Mouse (Mus musculus) embryo, embryonic 9.5 days (tissue): Measurements from ENCODE around the gene Socs3.

Experiments
- DNase-seq: peaks from one replicate; pipeline ENCODE4 v3.0.0-alpha.2; 2017; ENCODE audit errors: extremely low spot score

Gene Socs3

DNA sequence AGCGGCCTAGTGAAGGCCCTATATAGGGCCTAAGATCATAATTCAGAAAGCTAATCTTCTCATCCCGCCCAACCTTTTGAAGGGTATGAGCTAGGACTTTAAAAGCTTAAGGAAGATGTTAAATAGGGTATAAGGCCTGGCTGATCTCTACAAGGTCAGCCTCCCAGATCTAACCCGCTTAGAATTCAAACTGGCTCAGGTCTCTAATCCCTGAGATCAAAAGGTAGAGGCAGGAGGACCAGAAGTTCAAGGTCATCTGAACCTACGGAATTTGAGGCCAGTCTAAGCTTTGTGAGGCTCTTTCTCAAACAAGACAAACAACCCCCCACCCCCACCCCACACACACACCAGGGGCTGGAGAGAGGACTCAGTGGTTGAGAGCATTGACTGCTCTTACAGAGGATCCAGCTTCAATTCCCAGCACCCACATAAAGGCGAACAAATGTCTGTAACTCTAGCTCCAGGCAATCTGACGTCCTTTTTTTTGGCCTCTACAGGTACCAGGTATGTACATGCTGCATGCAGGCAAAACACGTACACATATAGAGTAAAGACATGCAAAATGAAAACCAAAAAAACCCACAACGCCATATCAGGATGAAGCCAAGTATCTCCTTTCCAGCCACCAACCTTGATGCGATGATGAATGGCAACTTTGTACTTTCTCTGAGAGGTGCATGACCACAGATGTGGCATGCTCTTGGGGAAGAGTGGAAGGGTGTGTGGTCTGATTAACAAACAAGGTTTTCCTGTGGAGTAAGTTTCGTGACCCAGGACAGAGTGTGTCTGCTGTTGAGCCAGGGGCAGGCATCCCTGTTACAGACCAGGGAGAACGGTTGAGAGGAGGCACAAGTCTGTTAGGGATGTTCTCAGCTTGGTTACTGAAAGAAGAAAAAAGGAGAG is 3.1 kb upstream of the Socs3 start:
- DNase-seq, result no peak

DNA sequence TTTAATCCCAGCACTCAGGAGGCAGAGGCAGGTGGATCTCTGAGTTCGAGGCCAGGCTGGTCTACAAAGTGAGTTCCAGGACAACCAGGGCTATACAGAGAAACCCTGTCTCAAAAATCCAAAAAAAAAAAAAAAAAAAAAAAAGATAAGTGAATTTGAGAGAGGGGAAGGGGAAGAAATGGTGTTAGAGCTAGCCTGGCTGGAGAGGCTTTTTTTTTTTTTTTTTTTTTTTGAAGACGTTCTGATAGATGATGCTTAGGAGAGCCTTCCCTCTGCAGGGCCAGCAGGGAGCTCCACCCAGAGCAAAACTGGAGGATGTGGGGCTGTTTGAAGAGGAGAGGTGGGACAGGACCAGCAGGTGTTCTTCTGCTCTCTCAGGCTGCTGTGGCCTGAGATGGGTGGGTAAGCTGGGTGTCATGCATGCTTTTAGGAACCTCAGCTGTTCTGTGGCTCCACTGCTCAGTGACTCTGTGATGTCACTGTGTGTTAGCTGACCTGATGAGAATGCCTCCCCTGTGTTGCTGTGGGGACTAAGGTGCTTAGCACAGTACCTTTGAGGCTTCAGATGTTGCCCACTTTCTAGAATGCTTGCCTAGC is 1.9 kb upstream of the Socs3 start:
- DNase-seq, result no peak

DNA sequence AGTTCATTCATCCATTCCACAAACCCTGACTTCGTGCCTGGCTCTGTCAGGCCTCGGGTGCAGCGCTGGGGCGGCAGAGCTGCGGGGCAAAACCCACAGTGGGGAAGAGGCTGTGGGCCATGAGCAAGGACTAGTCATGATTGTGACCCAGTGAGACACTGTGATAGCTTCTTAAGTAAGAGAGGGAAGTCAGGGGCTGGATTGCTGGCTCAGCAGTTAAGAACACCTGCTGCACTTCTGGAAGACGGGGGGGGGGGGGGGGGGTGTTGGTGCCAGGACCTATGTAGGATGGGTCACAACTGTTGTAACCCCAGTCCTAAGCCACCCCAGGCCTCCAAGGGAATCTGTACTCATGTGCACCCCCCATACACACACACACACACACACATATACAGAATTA is 1.3 kb upstream of the Socs3 start:
- DNase-seq, result no peak

DNA sequence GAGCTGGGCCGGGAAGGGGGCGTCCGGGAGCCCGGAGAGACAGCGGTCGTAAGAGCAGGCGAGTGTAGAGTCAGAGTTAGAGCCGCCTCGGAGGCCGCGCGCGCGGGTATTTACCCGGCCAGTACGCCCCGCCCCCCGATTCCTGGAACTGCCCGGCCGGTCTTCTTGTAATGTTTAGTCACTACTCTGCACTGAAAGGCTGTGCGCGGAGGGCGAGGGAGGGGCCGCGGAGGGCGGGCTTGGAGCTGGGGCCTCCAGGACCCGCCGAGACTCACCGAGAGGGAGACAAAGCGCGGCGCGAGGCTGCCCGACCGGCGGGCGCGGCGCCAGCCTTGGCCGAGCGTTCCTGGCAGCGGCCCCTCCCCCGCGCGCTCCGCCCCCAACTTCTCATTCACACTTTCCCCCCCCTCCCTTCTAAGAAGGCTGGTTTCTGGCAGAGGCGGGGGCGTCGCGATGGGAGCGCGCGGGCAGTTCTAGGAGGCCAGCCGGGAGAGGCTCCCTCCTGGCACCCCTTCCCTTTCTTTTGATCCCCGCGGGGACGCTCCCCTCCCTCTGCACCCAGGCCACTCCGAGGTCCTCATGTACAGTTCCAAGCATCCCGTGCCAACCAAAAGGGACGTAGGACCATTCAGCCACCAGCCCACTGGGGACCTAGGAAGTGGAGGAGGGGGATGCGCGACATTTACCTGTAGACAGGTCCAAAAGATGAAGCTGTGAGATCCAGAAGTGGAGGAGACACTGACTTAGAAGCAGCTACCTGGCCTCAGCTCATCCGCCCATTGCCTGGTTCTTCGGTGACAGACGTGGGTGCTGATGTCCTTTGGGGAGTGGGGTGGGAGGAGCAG is 525 bp downstream of the Socs3 start:
- DNase-seq, result peak; percentile 96

DNA sequence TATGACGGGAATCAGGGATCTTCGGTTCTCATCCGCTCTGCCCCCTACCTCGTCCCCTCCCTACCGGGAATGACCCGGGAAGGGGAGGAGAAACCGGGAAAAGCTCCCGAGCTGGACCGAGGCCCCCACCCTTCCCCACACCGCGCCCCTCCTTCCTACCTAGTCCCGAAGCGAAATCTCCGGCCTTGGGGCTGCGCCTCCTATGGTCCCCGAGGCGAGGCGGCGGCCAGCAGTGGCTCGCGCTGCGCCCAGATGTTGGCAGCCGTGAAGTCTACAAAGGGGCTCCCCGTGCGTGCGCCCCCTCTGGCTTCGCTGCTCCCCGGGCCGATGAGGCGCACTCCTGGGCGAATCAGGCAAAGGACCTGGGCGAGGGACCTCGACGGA is 1.1 kb downstream of the Socs3 start:
- no peak for DNase-seq

DNA sequence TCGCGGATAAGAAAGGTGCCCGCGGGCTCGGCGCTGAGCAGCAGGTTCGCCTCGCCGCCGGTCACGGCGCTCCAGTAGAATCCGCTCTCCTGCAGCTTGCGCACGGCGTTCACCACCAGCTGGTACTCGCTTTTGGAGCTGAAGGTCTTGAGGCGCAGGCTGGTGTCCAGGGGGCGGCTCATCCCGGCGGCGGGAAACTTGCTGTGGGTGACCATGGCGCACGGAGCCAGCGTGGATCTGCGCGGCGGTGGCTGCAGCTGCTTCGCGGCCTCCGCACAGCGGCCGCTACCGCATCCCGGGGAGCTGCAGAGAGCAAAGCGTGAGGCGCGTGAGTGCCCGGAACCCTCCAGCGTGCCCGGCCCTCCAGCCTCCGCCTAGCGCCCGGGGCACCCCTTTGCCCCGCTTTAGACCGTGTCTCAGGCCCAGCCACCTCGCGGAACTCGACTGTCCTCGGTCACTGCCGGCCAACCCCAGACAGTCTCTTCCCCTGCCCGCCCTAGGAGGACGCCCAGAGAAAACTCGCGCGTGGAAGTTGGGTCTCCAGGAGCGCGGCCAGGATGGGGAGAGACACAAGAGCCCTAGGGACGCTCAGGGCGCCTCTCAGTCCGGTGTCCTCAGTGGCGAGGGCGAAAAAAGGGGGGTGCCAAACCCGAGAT is 1.7 kb downstream of the Socs3 start:
- peak; percentile 61 for DNase-seq

DNA sequence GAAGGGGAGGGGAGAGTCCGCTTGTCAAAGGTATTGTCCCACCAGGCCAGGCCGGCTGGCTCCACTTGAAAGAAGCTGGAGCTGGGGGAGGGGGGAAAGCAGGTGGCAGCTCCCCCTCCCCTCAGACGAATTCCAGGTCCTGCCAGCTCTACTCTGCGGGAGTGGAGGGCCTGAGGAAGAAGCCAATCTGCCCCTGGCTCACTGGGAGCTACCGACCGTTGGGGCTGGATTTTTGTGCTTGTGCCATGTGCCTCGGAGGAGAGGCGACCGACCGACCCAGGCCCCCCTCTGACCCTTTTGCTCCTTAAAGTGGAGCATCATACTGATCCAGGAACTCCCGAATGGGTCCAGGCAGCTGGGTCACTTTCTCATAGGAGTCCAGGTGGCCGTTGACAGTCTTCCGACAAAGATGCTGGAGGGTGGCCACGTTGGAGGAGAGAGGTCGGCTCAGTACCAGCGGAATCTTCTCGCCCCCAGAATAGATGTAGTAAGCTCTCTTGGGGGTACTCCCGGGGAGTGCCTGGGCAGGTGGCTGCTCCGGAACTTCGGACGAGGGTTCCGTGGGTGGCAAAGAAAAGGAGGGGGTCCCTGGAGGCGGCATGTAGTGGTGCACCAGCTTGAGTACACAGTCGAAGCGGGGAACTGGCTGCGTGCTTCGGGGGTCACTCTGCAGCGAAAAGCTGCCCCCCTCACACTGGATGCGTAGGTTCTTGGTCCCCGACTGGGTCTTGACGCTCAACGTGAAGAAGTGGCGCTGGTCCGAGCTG is 2.4 kb downstream of the Socs3 start:
- peak; percentile 36 for DNase-seq

DNA sequence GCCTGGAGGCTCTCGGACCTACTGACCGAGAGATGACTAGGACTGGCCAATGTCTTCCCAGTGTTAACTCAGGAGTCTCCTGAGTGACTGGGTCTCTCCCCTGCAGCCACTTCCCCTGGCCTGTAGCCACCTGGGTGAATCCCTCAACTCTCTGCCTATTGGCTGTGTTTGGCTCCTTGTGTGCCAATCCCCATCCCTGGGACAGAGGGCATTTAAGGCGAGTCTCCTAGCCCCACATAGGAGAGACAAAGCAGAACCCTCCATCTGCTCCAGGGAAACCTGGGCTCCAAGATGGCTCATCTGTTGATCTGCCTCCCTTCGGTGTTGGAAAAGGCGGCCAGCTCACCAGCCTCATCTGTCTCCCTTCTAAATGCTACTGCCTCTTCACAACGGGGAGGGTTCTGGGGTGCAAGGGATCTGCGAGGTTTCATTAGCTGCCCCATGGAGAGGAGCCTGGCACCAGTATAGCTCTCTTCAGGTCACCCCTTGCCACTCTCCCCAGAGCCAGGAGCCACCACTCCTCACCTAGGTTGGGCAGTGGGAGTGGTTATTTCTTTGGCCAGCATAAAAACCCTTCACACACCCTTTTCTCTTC is 3.2 kb downstream of the Socs3 start:
- DNase-seq, result no peak

DNA sequence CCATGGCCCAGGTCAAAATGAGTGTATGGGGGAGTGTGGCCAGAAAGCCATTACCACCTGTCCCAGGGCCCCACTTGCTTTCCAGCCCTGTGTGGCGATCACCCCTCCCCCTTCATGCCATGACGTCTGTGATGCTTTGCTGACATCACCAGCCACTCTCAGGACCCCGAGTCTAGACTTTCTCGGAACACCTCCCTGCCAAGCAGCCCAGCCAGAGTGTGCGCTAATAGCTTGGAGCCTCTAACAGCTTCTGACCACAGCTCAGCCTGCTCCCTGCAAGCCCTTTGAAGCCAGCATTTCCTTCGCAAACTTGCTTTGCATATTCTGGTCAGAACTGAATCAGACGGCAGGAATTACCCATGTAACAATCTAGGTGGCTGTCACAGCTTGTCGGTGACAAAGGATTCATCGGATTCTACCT is 4.3 kb downstream of the Socs3 start:
- peak; percentile 37 for DNase-seq

DNA sequence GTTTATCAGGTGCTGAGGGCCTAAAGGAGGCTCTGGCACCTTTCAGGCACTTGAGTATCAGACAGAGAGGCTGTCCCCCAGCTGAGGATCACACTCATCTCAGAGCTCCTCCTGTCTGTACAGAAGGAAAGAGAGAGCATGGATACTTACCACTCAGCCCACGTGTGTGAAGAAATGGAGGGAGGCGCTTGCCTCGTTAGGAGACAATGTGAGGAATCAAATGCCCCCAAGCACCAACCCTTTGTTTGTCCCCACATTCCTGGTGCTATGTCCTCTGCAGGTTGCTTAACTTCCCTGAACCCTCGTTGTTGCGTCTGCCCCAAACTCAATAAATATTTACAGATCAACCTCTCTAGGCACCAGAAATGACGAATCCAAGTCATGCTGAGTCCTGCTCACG is 4.8 kb downstream of the Socs3 start:
- no peak for DNase-seq

DNA sequence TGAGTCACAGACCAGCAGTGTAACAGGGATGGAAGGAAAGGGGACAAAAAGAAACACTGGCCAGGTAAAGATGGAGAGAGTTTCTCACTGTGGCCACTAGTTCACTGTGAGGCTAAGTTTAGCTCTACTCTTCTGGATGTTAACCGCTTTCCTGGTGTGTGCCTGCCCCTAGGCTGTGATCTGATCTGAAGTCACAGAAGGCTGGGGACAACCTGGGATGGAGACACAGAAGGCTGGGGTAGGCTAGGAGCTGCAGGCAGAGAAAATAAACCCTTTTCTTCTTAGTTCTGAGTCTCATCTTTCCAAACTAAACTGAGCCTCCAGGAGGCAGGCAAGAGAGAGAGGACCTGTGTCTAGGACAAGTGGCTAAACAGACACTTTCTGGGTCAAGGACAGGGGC is 5.6 kb downstream of the Socs3 start:
- peak; percentile 47 for DNase-seq

DNA sequence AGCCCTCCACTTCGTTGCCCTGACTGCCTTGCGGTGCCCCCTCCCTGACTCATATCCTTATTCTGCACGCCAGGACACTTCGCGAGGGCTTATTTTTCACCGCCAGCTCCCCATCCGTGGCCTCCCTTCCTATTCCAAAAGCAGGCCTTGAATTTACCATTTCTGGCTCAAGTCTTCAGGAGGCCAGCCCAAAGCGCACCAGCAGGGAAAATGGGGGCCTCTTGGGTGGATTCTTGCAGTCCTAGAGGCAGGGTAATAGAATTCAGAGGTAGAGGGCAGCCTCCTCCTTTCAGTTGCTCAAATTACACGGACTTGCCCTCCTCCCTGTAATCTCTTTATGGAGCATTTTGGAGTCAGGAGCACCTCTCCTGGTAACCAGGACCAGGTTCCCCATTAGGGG is 6.0 kb downstream of the Socs3 start:
- no peak for DNase-seq

DNA sequence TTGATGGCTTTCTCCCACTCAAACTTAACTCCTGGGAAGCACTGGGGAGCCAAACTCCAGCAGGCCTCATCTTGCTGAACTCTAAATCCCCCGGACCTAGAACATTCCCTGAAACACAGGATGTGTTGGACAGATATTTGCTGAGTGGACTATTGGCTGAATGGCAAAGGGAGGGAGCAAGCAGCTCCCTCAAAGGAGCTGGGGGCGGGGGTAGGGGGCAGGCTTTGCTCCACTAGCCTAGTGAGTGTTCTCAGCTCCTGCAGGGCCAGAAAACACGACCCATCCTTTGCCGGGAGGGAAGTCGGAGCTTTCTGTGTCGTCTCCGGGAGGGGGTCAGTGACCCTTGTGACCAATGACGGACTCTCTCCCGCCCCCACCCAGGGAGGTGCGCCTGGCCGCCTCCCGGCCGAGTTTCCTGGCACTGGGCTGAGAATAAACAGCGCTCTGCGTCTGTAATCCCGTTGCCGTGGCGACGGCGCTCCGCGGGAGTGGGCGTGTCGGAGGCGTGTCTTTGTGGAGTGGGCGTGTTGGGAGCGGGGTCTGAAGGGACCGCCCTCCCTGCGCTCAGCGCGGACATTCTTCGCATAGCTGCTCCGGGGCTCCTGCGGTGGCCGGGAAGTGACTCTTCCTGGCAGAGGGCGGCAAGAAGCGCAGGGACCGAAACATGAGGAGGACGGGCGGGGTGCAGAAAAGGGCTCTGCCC is 6.6 kb downstream of the Socs3 start:
- DNase-seq, result peak; percentile 100

DNA sequence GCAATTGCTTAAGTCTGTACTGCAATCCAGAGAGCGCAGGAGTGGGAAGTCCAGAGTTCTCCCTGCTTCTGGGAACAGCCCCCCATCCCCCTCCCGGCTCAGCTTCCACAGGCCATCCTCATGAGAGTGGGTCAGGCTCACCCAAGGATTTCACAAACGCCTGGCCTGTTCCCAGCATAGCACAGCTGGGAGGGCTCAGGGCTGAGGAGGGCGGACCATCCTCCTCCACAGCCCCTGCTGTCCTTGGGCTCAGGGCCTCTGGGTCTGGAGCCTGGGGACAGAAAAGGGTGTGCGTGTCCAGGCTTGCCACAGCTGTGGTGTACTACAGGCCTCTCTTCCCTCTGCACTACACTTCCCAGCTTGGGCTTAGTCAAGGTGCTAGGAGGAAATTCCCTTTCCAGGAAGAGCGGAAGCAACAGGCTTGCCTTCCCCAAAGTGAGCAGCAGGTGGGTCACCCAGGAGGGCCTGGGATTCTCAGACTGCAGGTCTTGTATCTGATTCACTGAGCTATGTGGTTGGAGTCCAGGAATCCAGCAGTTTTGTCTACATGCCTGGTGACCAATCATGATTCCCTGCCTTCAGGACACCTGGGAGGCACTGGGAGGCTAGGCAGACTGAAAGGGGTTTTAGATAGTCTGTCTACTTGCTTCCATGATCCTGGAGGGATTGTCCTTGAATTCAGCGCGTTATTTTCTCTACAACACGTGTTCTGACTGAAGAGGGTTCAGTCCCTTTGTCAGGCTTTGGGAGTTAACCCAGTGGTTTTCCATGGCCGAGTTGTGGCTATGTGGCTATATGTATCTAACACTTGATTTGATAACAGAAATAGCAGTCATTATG is 7.4 kb downstream of the Socs3 start:
- DNase-seq, result peak; percentile 42

DNA sequence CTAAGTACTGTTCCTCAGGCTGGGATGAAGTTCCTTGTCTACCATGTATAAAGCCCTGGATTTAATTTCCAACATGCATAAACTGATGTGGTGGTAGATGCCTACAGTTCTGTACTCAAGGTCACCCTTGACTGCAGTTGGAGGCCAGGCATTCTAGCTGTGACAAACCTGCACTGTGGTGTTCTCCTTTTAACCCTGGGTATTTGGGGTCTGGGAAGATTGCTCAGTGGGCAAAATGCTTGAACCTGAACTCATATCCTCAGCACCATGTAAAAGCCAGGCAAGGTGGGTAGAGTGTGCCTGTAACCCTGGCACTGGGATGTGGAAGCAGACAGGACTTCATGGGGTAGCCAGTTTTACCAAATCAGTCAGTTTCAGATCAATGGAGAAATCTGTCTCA is 9.2 kb downstream of the Socs3 start:
- no peak for DNase-seq

DNA sequence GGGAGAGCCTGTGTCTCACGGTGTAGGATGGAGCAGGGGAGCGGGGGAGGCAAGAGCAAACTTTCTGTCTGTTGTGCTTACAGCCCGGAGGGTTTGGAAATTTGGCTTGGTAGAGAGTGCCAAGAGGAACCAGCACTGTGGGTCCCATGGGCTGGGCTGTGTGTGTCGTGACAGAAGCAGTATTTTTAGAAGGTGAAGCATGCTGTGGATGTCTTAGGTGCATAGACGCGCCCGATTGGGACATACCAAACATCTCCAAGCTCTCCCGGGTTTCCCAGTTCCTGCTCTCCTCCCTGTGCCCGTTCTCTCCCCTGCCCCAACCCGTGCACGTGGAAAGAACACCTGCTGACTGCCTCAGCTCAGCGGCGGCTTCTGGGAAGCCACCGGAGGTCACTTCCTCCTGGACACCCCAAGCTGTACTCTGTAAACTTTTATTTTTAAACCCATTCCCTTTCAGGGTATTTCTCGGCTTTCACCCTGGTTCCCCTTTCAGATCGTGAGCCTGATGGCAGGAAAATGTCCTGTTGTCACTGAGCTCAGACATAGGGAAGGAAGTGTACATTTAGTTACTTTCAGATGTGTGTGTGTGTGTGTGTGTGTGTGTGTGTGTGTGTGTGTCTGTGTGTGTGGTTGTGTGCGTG is 10.0 kb downstream of the Socs3 start:
- DNase-seq, result no peak

DNA sequence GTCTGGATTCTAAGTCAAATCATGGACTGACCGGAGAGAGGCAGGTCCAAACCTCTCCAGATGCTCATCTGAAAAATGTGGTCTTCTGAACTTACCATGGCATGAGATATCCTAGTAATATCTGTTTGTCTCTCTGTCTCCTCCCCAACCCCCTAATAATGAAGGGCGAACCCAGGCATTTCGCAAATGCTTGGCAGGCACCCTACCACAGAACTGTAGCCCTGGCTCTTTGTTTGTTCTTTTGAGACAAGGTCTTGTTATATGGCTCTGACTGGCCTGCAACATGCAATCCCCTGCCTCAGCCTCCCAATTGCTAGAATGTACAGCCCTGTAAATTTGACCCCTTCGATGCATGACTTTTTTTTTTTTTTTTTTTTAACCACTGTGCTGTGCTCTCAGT is 10.7 kb downstream of the Socs3 start:
- no peak for DNase-seq

DNA sequence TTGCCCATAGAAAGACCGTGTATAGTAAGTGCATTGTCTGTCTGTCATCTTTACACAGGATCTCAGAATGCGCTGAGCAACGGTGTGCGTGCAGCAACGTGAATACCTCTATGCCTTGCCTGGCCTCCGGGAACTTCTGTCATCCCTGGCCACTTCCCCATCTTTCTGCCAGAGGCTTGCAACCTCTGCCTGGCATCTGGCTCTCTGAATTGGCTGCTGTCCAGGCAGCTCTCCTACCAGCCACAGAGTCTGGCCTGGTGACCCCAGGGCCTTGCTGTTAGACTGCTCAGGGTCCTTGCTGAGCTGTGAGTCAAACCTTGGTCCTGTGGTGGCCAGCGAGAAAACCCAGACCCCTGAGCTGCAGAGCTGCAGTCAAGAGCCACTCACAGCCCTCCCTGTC is 11.7 kb downstream of the Socs3 start:
- DNase-seq, result no peak

DNA sequence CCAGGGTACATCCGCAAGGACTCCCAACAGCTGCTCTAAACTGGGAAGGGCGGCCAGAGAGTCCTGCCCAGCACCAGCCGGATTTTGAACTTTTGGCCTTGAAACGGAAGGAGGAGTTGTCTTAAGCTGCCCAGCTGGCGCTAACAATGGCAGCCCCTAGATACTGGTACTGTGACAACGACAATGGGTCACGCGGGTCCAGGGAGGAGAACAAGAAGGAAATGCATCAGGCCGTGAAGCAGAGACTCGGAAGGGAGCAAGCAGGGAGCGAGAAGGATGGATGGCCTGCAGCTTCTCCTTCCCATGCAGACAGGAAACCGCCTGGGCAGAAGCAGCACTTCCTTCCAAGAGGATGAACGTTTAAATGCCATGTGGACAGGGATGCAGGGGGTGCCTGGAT is 14.2 kb downstream of the Socs3 start:
- no peak for DNase-seq
